Mouse (Mus musculus) brain, embryonic 14.5 days (tissue): ENCODE measurements around the gene Chd9.

Experiments used
- CTCF ChIP-seq: fragments of 200-500 bp; IDR thresholded peaks from 2 replicates; pipeline ENCODE4 v1.5.1; 2012; ENCODE audit warnings: inconsistent platforms, mild to moderate bottlenecking, moderate library complexity, borderline replicate concordance; ENCODE audit not compliant: insufficient read depth, insufficient read length; ENCODE audit errors: extremely low read depth
- POLR2A ChIP-seq: fragments of 200-500 bp; IDR thresholded peaks from 2 replicates; pipeline ENCODE4 v1.6.1; 2012; ENCODE audit warnings: mild to moderate bottlenecking, inconsistent platforms, borderline replicate concordance; ENCODE audit not compliant: poor library complexity, insufficient read depth, insufficient read length, severe bottlenecking; ENCODE audit errors: extremely low read depth

DNA sequence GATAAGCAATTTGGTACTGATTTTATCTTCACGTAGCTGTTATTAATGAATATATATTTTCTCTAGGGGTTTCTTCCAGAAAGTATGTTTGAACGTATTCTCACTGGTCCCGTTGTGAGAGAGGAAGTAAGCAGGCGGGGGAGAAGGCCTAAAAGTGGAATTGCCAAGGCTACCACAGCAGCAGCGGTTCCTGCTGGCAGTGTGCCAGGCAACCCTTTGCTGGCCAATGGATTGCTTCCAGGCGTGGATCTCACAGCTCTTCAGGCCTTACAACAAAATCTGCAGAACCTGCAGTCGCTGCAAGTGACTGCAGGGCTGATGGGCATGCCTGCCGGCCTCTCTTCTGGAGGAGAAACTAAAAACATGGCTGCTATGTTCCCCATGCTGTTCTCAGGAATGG is 222.9 kb downstream of the Chd9 start:
- no peak for TF ChIP-seq CTCF
- TF ChIP-seq POLR2A, result no peak
